Mouse (Mus musculus): ENCODE results near the gene Bloc1s2.

Bloc1s2 gene

GRCm38 (mm10) chr19:44145702-44146567, at the start of gene Bloc1s2:
TSS of gene Bloc1s2 (minus strand) at chr19:44146446.
- peak; percentile 88 for DNase-seq

- peak; percentile 78 for DNase-seq
These were observed 48.9 kb upstream of the Bloc1s2 start for GRCm38 (mm10) chr19:44195138-44195537.

- DNase-seq, result no peak
These were observed 47.7 kb upstream of the Bloc1s2 start for GRCm38 (mm10) chr19:44193906-44194305.

GRCm38 (mm10) chr19:44192342-44192741, 46.1 kb upstream of the Bloc1s2 start, which contains the start of gene Pkd2l1:
TSS of gene Pkd2l1 (minus strand) at chr19:44192442.
- DNase-seq, result no peak

- no peak for DNase-seq
These were observed 42.8 kb upstream of the Bloc1s2 start for GRCm38 (mm10) chr19:44189056-44189455.

GRCm38 (mm10) chr19:44183968-44184367, 37.7 kb upstream of the Bloc1s2 start:
- DNase-seq, result no peak

- DNase-seq, result no peak
These were observed 34.3 kb upstream of the Bloc1s2 start for GRCm38 (mm10) chr19:44180502-44180901.

GRCm38 (mm10) chr19:44176741-44177140, 30.5 kb upstream of the Bloc1s2 start:
- DNase-seq, result no peak

GRCm38 (mm10) chr19:44174835-44175234, 28.6 kb upstream of the Bloc1s2 start:
- no peak for DNase-seq

GRCm38 (mm10) chr19:44161515-44161914, 15.3 kb upstream of the Bloc1s2 start:
- no peak for DNase-seq

GRCm38 (mm10) chr19:44159386-44159785, 13.1 kb upstream of the Bloc1s2 start:
- no peak for DNase-seq

GRCm38 (mm10) chr19:44157005-44157404, 10.8 kb upstream of the Bloc1s2 start:
- DNase-seq, result no peak

- no peak for DNase-seq
These were observed 7.5 kb upstream of the Bloc1s2 start for GRCm38 (mm10) chr19:44153781-44154180.

- DNase-seq, result no peak
These were observed 2.7 kb upstream of the Bloc1s2 start for GRCm38 (mm10) chr19:44148991-44149390.

- DNase-seq, result no peak
These were observed 2.1 kb upstream of the Bloc1s2 start for GRCm38 (mm10) chr19:44148345-44148744.

- no peak for DNase-seq
These were observed 705 bp upstream of the Bloc1s2 start for GRCm38 (mm10) chr19:44146951-44147350.

GRCm38 (mm10) chr19:44146568-44146879, 278 bp upstream of the Bloc1s2 start:
- no peak for DNase-seq

GRCm38 (mm10) chr19:44144366-44144765, 1.9 kb downstream of the Bloc1s2 start:
- no peak for DNase-seq

- DNase-seq, result no peak
These were observed 10.2 kb downstream of the Bloc1s2 start for GRCm38 (mm10) chr19:44135960-44136485.

GRCm38 (mm10) chr19:44135072-44135959, 10.9 kb downstream of the Bloc1s2 start, which contains the start of gene Cwf19l1:
TSS of gene Cwf19l1 (minus strand) at chr19:44135876.
- DNase-seq, result peak; percentile 90

- DNase-seq, result no peak
These were observed 13.3 kb downstream of the Bloc1s2 start for GRCm38 (mm10) chr19:44132917-44133316.

GRCm38 (mm10) chr19:44128560-44128959, 17.7 kb downstream of the Bloc1s2 start:
- no peak for DNase-seq

GRCm38 (mm10) chr19:44127729-44128497, 18.3 kb downstream of the Bloc1s2 start:
- DNase-seq, result no peak

Data from right cerebral cortex, postnatal 14 days (tissue).